Mouse (Mus musculus): ENCODE measurements around the gene Gm28919. TPM values are rescaled to one million over a fixed set of nuclear protein-coding genes. Genes with fewer than 3 reads are reported as not detected.
"Not testable (repeated sequence)": the region's sequence is repeated elsewhere in the genome, so short reads cannot be mapped to it uniquely, and the experiment has no call there.

Gene Gm28919
- not detected for polyA plus RNA-seq (2017; shearing (Covaris generic))

- not testable (repeated sequence) for ATAC-seq
These were observed at the start of gene Gm28919 for GRCm38 (mm10) chrY:6583246-6583645. Gene Gm28919 (plus strand): TSS chrY:6583546.

Other genes starting within 250 kb of the Gm28919 start
- gene Gm21719, start 99.3 kb downstream of the Gm28919 start, polyA plus RNA-seq (2017; shearing (Covaris generic)): not detected